Mouse (Mus musculus): ENCODE measurements around the gene Efcab7.

Gene Efcab7

GRCm38 (mm10) chr4:99829094-99830073 is at the start of gene Efcab7:
TSS of gene Efcab7 (plus strand) at chr4:99829198.
- DNase-seq (ENCODE audit: low read depth): peak; percentile 78

DNA sequence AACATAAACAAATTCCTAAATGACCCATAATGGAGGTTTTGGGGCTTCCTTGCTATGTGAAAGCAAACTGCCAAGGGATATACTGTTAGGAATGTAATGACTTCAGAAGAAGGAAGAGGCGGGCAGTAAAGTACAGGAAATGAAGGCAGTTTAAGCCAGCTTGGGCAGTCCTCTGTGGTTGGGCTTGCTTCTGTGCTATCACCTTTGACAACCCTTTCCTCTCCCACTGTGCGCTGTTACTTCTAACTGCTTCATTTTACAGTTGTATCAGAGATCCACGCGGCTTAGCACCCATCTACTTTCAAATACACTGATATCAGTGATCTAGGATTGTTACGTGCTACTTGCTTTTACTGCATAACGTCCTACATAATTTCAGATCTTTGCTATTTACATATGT is 36.6 kb upstream of the Efcab7 start:
- no peak for DNase-seq (ENCODE audit: low read depth)

DNA sequence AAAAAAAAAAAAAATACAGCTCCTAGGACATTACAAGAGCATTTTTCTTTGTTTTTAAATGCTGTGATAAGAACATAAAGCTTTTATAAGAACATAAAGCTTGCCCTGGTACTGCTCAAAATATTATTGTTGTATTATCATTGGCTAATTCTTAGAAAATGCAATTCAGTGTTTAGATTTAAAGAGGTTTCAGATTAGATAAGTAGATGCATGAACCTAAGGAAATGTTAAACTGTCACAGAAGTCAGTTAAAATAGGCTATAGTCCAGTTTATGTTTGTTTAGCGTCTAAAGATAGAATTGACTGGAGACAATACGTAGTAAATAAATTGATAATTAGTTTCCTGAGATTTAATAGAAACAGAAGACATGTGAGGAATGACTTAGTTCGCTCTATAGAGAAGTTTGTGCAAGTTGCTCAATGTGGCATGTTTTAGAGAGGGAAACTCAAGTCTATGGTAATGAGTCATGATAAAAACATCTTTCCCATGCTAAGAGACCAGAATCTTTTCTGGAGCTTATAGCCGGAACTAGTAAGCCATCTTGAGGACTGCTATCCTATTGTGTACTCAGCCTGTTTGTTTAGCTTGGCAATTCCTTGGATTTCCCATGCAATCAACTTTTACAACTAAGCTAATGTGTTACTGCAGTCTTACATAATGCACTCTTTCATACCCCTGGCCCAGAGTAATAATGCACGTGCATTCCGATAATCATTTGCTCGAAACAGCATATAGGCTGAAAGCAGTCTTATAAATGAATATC is 12.1 kb upstream of the Efcab7 start:
- no peak for DNase-seq (ENCODE audit: low read depth)

DNA sequence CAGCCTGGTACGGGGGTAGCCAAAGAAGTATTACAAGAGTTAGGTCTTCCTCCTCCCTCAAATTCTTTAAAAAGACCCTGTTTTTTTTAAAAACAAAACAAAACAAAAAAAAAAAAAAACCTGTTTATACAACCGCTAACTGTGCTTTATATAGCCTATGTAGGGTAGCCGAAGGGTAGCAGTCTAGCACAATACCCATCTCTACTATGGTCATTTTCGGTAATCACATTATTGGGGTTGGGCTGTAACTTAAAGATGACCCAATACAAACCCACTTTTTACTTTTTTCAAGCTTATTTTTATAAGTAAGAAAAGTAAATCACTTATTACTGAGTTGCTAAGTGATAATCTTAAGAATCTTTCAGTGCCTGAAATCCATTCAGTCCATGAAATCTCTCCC is 661 bp upstream of the Efcab7 start:
- DNase-seq (ENCODE audit: low read depth): no peak

- no peak for DNase-seq (ENCODE audit: low read depth)
Measured at GRCm38 (mm10) chr4:99828739-99829093, 282 bp upstream of the Efcab7 start.

DNA sequence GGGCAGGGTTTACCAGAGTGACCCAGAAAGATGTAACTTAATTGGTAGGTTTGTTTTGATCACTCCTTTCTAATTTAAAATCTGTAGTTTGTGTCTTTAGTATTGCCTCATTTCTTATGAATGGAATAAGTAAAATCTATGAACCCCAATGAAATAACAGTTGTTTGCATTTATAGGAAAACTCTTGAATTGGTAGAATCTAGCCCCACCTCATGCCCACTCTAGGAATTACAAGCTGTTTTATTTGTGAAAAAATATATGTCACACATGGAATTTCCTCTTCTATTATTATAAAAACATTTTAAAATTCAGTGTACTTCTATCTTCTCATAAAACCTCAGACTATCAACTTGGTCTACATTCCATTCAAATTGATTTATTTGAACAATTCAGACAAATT is 52.9 kb downstream of the Efcab7 start:
- peak; percentile 14 for DNase-seq (ENCODE audit: low read depth)

DNA sequence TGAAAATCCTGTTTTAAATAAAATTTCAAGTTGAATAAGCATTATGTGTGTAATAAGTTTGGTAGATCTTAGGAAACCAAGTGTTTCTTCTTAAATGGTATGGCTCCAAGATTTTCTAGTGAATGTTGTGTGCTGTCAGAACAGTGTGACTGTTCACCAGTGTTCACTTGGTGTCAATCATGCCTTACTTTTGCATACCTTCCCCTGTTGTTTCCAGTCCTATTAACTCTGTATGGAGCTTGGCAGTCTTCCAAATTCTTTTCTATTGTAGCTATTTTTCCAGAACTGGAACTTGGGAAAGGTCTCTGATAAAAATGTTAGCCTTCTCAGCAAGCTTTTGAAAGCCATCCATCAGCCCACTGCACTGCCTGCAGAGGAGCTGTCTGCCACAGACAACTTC is 53.4 kb downstream of the Efcab7 start:
- DNase-seq (ENCODE audit: low read depth): no peak

DNA sequence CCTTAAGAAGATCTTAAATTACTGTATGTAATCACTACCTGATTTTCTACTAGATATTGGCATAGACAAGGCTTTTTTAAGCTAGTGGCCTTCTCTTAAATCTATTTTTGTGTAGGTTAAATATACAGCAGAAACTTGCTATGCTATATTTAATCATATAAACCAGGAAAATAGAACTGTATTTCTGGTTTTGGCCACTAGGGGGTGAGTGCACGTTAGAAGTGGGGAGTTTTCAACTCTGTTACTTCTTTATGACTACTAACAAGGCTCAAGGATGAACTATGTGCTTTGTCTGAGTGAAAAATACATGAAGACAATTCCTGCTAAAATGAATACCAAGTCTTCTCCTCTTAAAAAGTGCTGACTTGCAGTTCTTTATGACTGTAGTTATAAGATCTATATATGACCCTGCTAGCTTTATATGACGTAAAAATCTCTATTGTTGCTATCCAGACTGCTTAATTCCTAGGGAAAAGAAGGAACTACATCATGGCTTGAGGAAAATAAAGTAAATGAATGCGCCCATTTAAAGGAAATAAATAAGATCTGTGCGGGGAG is 85.0 kb downstream of the Efcab7 start:
- DNase-seq (ENCODE audit: low read depth): peak; percentile 31

DNA sequence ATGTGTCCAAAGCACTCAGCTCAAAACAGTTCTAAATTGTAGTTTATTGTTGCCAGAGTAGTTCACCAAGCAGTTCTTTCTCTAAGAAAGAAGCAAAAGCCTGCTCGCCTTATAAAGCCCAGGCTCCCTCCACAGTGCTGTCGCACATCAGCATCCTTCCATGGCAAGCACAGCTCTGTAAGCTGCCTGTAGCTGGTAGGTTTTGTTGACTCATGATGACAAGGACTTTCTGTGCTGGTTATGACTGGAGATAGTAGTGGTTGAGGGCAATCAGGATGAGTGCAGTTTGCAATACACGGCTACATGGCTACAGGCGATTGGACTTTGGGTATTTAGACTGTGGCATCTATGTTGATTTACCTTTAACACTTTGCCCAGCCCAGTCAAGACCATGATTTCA is 97.4 kb downstream of the Efcab7 start:
- no peak for DNase-seq (ENCODE audit: low read depth)

DNA sequence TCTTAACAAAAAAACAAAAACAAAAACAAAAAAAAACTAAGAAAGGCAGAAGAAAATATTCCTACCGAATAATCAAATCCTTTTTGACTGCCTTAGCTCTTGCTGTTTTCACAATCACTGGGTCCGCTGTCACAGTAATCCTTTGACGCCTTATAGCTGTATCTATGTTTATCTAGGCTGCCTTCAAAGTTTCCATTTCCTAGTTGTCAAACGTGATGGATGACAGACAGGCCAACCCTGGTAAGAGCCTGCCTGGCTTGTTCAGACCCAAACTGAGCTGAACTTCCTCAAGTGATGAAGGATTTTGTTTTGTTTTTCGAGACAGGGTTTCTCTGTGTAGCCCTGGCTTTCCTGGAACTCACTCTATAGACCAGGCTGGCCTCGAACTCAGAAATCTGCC is 99.5 kb downstream of the Efcab7 start:
- no peak for DNase-seq (ENCODE audit: low read depth)

- peak; percentile 54 for DNase-seq (ENCODE audit: low read depth)
Measured at GRCm38 (mm10) chr4:99929149-99929612, 100.2 kb downstream of the Efcab7 start, which contains the start of gene Pgm1. TSS of gene Pgm1 (plus strand) at chr4:99929414.

GRCm38 (mm10) chr4:99929613-99930517 is 100.9 kb downstream of the Efcab7 start, which contains the start of gene Itgb3bp:
TSS of gene Itgb3bp (minus strand) at chr4:99929813.
- DNase-seq (ENCODE audit: low read depth): peak; percentile 25

DNA sequence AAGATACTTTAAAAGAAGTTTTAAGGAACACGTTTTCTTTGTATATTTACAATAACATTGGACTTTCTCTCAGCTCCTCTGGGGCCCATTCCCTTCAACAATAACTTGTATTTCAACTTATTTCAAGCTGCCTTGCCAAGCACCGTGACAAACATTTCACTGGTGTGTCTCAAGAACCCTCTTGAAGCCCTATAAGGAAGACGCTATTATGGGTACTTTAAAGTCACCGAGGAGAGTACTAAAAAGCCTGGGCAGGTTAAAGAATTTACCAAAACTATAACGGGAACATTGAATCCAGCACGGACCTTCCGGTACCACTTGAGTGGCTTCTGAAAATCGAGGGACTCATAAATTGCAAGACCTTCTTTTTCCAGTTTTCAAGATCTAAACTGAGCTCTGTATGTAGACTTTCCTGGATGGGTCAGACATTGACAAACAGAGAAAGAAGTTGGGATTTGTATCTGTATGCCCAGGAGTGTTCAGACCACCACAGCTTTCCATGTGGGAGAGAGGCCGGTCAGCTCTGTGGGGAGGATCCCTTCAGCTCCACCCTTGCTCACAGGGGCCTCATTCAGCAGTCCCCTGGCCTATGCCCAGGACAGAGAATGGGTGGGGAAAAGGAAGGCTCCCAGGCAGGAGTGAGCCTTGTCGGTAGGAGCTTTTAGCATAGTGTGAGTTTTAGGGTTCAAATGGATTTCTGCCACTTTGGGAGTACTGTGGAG is 101.7 kb downstream of the Efcab7 start:
- DNase-seq (ENCODE audit: low read depth): no peak

DNA sequence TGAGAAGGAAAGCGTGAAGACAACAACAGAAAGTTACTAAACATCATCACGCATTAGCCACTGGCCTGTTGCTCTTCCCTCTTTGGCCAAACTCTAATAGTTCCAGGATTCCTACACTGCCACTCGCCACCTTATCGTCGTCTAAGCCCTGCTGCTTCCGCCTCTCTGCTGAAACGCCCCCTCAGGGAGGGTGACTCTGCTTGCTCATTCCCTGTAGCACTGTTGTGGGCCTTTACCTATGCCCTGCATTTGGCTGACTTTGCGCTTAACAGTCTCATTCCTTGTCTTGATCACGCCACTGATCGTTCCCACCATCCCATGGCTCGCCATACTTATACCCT is 102.2 kb downstream of the Efcab7 start:
- no peak for DNase-seq (ENCODE audit: low read depth)

DNA sequence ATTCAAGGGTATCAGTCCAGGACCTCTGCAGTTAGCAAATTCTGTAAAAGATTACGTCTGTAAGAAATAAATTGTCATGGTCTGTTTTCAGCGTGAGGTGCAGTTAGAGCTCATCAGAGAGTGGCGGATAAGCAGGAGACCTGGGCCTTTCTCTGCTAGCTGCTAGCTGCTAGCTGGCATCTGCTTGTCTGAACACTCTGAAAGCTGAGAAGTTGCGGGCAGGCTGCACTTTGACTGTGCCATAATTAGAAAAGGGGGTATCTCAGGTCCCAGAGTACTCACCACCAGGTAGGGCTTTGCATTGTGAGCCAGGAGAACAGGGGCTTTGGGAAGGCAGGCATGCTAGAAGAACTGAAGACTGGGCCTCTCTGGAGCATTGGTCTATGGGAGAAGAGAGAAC is 102.8 kb downstream of the Efcab7 start:
- DNase-seq (ENCODE audit: low read depth): no peak

DNA sequence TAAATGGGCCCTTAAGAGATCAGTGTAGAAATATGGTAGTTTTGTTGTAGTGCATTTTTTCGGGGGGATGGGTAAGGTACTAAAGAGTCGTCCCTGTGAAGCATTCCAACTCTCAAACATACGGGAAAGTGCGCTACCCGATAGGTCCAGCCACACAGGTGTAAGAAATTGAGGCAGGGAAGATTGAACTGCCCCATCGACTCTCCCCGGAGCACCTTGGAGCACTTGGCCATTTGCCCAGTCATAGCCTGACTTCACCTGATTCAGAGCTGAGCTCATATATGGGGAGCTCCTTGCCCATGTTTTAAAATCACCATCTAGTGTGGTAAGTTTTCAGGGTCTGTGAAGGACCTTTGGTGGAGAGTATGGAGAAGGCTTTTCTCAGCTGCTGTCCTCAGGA is 105.9 kb downstream of the Efcab7 start:
- DNase-seq (ENCODE audit: low read depth): no peak

DNA sequence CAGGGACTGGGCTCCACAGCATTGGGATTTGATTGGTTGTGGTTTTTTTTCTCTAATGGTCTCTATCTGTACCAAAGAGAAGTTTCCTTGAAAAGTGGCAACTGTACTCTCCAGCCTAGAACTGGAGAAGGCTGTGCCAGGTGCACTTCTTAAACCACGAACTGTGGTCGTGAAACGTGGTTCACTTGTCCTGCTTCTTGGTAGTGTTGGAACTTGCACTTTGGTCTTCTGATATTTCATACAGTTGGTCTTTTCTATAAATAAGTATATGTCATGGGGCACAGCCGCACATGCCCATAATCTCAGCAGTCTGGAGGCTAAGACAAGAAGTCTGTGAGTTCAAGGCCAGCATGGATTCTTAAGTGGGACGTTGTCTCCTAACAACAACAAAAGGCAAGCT is 107.3 kb downstream of the Efcab7 start:
- DNase-seq (ENCODE audit: low read depth): no peak

DNA sequence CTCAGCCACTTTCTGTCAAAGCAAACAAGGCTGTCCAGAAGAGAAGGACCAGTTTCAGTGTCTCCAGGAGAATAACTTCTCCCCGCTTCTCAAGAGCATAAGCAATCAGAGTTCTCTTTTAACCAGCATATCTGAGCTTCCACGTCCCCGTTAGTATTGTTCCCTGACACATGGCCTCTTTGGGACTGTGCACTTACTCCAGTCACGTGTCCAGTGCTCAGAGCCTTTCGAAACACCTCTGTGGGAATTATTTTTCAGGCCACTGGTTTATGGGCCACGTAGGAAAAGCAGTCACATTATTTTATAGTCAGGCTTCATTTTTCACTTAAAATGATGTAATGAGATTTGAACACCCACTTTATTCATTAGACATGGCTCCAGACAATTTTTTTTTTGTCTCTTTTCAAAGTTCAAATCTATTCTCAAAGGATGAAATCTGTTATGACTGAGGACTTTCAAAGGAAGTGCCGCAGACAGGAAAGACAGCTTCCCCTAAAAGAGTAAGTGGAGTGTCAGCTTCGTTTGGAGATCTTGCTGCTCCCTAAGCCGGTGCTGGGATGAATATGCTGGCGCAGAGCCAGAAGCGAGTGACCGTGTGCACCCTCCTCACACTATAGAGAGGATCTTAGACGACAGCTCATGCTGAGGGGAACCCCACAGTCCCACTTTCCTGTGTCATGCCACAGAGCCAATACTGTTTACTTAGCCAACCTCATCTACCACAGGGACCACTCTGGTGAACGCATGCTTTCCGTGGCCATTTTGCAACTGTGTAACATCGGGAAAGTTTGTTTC is 110.9 kb downstream of the Efcab7 start:
- no peak for DNase-seq (ENCODE audit: low read depth)

DNA sequence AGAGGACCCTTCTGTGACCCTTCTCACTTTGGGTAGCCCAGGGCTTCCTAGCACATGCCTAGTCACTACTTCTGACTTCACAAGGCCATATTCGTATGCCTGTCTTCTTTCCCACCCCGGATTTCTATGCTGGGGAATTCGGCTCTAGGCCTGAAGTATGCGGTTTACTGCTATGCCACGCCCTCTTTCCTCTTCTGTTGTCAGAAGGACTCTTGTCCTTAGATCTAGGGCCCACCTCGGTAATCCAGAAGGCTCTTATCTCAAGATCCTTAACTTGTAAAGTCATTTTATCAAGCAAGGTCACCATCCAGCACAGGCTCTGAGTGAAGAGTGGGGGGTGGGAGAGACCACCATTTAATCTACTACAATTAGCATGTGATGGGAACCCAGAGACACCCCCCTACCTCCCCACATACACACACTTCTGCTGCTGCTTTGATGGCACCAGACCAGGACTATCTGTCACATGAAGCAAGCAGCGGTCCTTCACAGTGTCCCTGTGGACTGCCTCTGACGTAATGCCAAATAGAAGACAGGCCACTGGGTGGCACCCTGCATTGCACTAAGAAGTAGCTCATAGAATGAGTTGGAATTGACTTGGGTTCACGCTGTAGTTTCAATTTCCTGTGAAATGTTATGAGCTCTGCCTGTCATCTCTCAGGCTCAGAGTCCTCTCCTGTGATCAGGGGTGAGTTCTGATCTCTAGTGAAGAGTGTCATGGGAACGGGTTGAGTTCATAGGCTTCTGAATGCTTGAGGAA is 112.8 kb downstream of the Efcab7 start:
- no peak for DNase-seq (ENCODE audit: low read depth)

Measured in c-Kit-positive CD71-negative TER-119-negative erythroid progenitor cells, embryonic 14.5 days (primary cell).